Mouse (Mus musculus): ENCODE measurements around the gene Kif21a. TPM values are rescaled to one million over a fixed set of nuclear protein-coding genes. Genes with fewer than 3 reads are reported as not detected.

The Kif21a gene
- not detected for total RNA-seq (2023)

GRCm38 (mm10) chr15:91049496-91050441 lies at the start of gene Kif21a:
Kif21a (minus strand) TSS chr15:91049948.

Other genes starting within 250 kb of the Kif21a start
- 10 to 100 TPM; 34.4 to 40.6 TPM for gene Abcd2, start 141.9 kb upstream of the Kif21a start, total RNA-seq (2023)
- not detected for gene CN725425, start 149.5 kb upstream of the Kif21a start, total RNA-seq (2023)